Mouse (Mus musculus): ENCODE measurements around the gene Timm17b. TPM values are rescaled to one million over a fixed set of nuclear protein-coding genes. Genes with fewer than 3 reads are reported as not detected.

Gene Timm17b
- 88.6 TPM for polyA plus RNA-seq (2017; shearing (Covaris generic))

GRCm38 (mm10) chrX:7898880-7899874 is at the start of gene Timm17b, which contains the start of gene Pqbp1:
Gene Timm17b, plus strand, starts transcription at chrX:7899357.
Gene Pqbp1, minus strand, starts transcription at chrX:7899269.

DNA sequence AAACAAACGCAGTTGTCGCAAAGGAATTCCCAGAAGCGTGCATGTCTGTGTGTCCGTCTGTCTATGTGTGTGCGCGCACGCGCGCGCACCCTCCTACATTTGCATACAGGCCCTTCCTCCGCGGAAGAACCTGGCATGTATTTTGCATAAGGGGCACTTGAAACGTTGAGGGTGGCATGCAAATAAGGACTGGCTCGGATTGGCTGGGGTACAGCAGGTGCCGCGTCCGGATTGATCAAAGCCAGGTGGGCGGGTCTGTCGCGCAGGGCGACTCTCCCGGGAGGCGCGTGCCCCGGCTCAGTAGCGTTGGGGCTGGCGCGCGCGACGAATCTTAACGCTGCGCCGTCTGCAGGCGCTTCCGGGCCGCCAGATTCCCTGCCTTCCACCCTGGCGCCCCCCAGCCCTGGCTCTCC is 21.1 kb upstream of the Timm17b start, which contains the start of gene Pim2:
Pim2 (plus strand) TSS at position 256 of the 413 bp plus-strand sequence.

DNA sequence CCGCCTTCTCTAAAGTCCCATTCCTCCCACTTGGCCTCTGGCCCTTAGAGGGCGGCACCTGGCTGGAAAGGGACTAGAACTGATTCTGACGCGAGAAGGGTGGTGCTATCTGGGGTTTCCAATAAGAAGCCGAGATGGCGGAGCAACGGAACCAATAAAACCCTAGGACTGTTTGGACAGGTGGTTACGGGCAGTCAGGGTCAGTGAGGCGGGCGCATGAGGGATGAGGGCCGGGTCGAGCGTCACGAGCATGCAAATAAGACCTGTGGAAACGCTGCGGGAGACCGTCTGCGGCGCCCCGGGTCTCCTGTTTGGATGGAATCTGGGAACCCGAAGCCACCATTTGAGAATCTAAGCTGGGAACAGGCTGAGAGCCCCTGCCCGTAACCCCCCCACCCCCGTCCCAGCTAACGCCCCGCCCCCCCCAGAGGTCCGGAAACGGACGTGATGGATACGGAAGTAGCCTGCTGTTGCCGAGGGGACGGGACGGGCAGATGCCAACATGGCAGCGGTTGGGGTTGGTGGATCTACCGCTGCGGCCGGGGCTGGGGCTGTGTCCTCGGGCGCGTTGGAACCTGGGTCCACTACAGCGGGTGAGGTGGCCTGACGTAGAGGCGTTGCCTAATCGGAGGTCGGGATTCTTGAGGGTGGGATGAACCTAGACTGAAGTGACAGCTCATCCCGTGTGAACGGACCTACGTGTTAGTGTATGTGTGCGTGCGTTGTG is 15.2 kb upstream of the Timm17b start, which contains the start of gene Slc35a2:
Slc35a2 (plus strand) TSS at position 188 of the 727 bp plus-strand sequence.

DNA sequence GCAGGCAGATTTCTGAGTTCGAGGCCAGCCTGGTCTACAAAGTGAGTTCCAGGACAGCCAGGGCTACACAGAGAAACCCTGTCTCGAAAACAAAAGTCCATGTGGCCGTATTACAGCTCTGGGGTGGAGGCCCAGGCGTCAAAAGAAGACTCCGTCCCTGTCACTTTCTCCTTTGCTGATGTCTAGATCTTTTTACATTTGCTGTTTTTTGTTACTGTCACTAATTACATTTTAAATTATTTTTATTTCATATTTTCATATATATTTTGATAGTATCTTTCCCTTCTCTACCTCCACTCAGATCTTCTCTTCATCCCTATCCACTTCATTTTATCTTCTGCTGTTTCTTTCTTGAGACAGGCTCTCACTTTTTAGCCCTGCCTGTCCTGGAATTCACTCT is 8.6 kb downstream of the Timm17b start, which contains the start of gene Gm10491:
Gm10491 (minus strand) TSS at position 101 of the 400 bp plus-strand sequence.

DNA sequence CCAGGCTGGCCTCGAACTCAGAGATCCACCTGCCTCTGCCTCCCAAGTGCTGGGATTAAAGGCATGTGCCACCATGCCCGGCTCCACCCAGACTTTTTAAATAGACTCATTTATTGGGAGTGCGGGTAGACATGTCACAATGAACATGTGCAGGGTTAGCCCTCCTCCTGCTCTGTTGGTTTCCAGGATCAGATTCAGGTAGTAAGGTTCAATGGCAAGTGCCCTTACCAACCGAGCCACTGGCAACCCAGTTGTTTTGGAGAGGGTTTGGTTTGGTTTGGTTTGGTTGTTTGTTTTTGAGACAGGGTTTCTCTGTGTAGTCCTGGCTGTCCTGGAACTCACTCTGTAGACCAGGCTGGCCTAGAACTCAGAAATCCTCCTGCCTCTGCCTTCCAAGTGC is 10.1 kb downstream of the Timm17b start, which contains the start of gene Gm10490:
Gm10490 (plus strand) TSS at position 301 of the 400 bp plus-strand sequence.

DNA sequence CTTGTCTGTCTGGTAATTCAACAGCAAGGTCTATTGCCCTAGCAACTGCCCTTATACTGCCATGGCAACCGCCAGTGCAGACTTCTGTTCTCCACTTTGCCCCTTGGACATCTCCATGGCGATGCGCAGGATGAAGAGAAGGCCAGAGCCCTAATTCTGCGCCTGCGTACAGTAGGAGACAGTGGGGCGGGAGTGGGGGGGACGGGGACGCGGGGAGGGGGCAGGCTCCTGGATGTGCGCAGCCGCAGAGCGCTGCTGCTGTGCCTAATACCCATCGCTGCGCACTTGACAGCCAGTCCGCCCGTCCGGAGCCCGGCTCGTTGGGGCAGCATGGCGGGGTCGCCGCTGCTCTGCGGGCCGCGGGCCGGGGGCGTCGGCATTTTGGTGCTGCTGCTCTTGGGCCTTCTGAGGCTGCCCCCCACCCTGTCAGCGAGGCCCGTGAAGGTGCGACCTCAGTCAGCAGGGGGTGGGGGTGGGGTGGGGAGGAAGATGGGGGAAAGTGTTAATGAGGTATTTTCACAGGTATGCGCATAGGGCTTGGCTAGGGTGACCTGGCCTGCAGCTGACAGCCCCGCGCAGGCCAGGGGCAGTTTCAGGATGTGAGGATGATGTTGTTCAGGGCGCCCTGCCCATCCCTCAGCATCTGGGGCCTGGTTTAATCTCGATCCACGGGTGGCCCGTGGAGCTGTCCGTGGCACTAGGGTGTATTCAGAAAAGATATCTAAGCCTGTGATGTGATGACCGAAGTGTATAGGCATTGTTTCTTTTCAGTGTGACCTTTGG is 20.6 kb downstream of the Timm17b start, which contains the start of gene Pcsk1n:
Pcsk1n (plus strand) TSS at position 222 of the 783 bp plus-strand sequence.

GRCm38 (mm10) chrX:7928270-7928790 is 29.2 kb downstream of the Timm17b start, which contains the start of gene Eras:
Gene Eras, minus strand, starts transcription at chrX:7928607.

DNA sequence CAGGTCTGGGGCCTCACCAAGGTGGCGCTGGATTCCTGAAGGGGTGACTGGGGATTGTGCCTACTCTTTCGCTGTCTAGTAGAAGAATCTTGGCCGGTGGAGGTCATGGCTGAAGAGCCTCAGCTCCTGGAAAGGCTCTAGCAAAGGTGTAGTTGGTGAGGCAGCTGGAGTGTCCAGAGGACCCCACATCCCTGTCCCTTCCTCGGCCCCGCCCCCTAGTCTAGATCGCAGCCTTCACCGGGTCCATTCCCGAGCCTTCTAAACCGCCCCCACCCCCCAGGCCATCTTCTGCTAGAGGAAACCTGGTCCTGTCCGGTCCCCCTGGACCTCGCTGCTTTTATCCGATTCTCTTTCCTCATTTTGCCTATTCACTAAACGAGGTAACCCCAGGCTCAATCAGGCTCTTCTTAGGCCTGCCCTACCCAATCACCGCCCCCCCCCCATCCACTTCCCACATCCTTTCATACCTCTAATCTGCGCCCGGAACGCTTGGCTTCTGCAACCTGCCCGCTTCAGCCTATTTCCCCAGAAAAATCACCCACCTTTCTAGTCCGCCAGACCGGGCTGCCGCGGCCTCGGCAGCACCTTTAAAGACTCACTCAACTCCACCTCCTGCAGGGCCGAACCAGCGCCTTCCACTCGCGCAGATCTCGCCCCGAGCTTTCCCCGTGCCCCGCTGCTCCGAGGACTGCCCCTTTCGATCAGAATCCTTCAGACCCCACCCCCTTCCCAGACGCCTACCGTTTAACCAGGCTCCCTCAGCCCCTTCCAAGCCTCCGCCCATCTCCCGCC is 48.1 kb downstream of the Timm17b start, which contains the start of gene Hdac6:
Hdac6 (minus strand) TSS at position 782 of the 792 bp plus-strand sequence.

Other genes starting within 250 kb of the Timm17b start
- 45.5 TPM for gene Prickle3, start 242.1 kb upstream of the Timm17b start, polyA plus RNA-seq (2017; shearing (Covaris generic))
- 35.6 TPM for gene Plp2, start 228.0 kb upstream of the Timm17b start, polyA plus RNA-seq (2017; shearing (Covaris generic))
- not detected for gene Magix, start 218.1 kb upstream of the Timm17b start, polyA plus RNA-seq (2017; shearing (Covaris generic))
- 81.8 TPM for gene Gpkow, start 202.2 kb upstream of the Timm17b start, polyA plus RNA-seq (2017; shearing (Covaris generic))
- 172 TPM for gene Wdr45, start 185.0 kb upstream of the Timm17b start, polyA plus RNA-seq (2017; shearing (Covaris generic))
- gene Gm45208, start 177.1 kb upstream of the Timm17b start, polyA plus RNA-seq (2017; shearing (Covaris generic)) = not detected
- gene Praf2, start 170.9 kb upstream of the Timm17b start, polyA plus RNA-seq (2017; shearing (Covaris generic)) = 19.5 TPM
- gene Ccdc120, start 148.5 kb upstream of the Timm17b start, polyA plus RNA-seq (2017; shearing (Covaris generic)) = not detected
- gene Tfe3, start 136.8 kb upstream of the Timm17b start, polyA plus RNA-seq (2017; shearing (Covaris generic)) = 42.5 TPM
- gene Gripap1, start 109.6 kb upstream of the Timm17b start, polyA plus RNA-seq (2017; shearing (Covaris generic)) = 145 TPM
- 0.26 TPM for gene Kcnd1, start 77.1 kb upstream of the Timm17b start, polyA plus RNA-seq (2017; shearing (Covaris generic))
- gene Otud5, start 58.0 kb upstream of the Timm17b start, polyA plus RNA-seq (2017; shearing (Covaris generic)) = 239 TPM
- gene Pim2, start 21.1 kb upstream of the Timm17b start, polyA plus RNA-seq (2017; shearing (Covaris generic)) = 165 TPM
- 35.6 TPM for gene Slc35a2, start 15.3 kb upstream of the Timm17b start, polyA plus RNA-seq (2017; shearing (Covaris generic))
- 191 TPM for gene Pqbp1, start 88 bp upstream of the Timm17b start, polyA plus RNA-seq (2017; shearing (Covaris generic))
- gene Gm10491, start 8.5 kb downstream of the Timm17b start, polyA plus RNA-seq (2017; shearing (Covaris generic)) = not detected
- gene Gm10490, start 10.2 kb downstream of the Timm17b start, polyA plus RNA-seq (2017; shearing (Covaris generic)) = not detected
- not detected for gene Pcsk1n, start 20.5 kb downstream of the Timm17b start, polyA plus RNA-seq (2017; shearing (Covaris generic))
- not detected for gene Eras, start 29.2 kb downstream of the Timm17b start, polyA plus RNA-seq (2017; shearing (Covaris generic))
- gene Hdac6, start 48.5 kb downstream of the Timm17b start, polyA plus RNA-seq (2017; shearing (Covaris generic)) = 11.6 TPM
- gene Gata1, start 78.7 kb downstream of the Timm17b start, polyA plus RNA-seq (2017; shearing (Covaris generic)) = 3.3 TPM
- gene Glod5, start 119.1 kb downstream of the Timm17b start, polyA plus RNA-seq (2017; shearing (Covaris generic)) = not detected
- gene Suv39h1, start 175.4 kb downstream of the Timm17b start, polyA plus RNA-seq (2017; shearing (Covaris generic)) = 46.3 TPM
- gene Was, start 191.1 kb downstream of the Timm17b start, polyA plus RNA-seq (2017; shearing (Covaris generic)) = 52.7 TPM
- gene Wdr13, start 233.5 kb downstream of the Timm17b start, polyA plus RNA-seq (2017; shearing (Covaris generic)) = 14.6 TPM
- gene Rbm3, start 246.5 kb downstream of the Timm17b start, polyA plus RNA-seq (2017; shearing (Covaris generic)) = 653 TPM

All from naive thymus-derived CD4-positive, alpha-beta T cell, adult 5 months (primary cell).